Mouse (Mus musculus) heart, postnatal 36 days (tissue): ENCODE results near the gene Cox17. TPM values are rescaled to one million over a fixed set of nuclear protein-coding genes. Genes with fewer than 3 reads are reported as not detected.

Source experiments
- DNase-seq, 2 experiments: peaks; one replicate each; pipeline ENCODE4 v3.0.0; 2021 to 2022
- intact Hi-C: fragments of 180-260 bp; cut with DNase I; formaldehyde crosslinking; loops from one replicate; pipeline ENCODE4 v1.15.1; 2025
- total RNA-seq, 2 experiments: library from RNA; stranded (reverse); gene quantifications; 2 replicates each; pipeline ENCODE4 v1.2.3; 2021

The Cox17 gene
- total RNA-seq, 2 experiments from 2014 or later, result 313 to 334 TPM

- no peak for DNase-seq
Observed at GRCm38 (mm10) chr16:38347588-38347987, 797 bp downstream of the Cox17 start.

DNA sequence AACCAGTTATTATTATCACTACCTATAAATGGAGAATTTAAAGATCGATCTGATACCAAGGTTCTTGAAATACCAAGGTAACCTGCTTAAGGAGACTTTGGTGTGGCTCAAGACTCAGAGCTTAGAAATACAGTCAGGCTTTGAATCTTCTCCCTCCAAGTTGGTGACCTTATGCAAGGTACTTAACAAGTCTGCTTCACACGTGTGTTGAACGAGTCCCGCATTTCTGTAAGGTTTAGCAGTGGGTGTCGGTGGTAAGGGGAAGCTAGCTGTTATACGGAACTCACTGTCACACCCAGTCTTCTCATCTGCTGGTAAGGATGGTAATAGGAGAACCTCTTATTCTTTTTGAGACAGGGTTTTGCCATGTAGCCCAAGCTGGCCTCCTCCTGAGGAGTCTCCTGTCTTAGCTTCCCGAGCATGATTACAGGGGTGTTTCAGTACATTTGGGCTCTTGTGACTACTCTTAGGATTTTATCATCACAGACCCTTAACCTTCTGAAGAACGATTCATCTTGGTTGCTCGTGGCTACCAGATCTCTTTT is 1.5 kb downstream of the Cox17 start:
- DNase-seq, result no peak

More at GRCm38 (mm10) chr16:38347588-38347987, 797 bp downstream of the Cox17 start:
- intact Hi-C loops, result loop anchor here (1.0 to 10.0 kb wide), 2 partner anchors 105 to 377 kb away; partner anchors contain the start of gene Adprh

DNA sequence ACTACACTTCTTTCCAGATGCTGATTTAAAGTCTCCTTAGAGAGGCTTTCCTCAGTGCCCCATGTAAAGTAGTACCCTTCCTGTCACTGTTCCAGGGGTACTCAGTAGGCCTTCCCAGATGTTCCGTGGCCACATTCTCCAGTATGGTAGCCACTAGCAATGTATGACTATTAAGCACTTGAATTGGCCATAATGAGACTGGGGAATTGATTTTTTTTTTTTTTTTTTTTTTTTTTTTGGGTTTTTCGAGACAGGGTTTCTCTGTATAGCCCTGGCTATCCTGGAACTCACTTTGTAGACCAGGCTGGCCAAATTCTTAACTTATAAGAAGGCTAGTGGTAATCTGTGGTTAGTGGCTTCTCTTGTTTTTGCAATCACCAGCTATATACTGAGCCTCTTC is 3.1 kb downstream of the Cox17 start:
- intact Hi-C loops, result loop anchor here (2.0 to 10.0 kb wide), 2 partner anchors 15 to 375 kb away; no protein-coding TSS in a partner anchor
- DNase-seq, result no peak

More for the DNA sequence above, 1.5 kb downstream of the Cox17 start:
- intact Hi-C loops, result loop anchor here (10.0 kb wide), 1 partner anchor 377 kb away; no protein-coding TSS in a partner anchor

DNA sequence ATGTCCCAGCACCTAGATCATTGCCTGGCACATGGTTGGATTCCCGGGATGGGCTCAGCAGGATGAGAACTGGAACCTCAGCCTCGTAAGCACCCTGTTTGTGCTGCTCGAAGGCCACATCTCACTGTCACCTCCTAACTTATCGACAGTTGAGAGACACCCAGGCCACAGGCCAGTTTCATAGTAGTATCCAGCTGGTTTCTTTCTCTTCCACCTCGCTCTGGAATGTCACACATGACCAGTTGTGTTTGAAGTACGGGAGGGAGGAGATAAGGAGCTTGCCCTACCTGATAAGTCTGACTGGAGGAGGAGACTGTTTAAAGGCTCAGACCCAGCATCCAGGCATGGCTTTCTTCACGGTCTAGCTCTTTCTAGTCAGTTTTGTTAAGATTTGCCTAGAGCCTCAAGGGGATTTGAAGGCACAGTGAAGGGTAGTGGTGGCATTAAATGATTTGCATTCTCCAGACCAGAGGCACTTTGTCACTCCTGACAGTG is 3.6 kb downstream of the Cox17 start:
- intact Hi-C loops, result loop anchor here (2.0 kb wide), 1 partner anchor 14 kb away; no protein-coding TSS in a partner anchor
- DNase-seq, result peak in 1 of 2 experiments; percentile 48

DNA sequence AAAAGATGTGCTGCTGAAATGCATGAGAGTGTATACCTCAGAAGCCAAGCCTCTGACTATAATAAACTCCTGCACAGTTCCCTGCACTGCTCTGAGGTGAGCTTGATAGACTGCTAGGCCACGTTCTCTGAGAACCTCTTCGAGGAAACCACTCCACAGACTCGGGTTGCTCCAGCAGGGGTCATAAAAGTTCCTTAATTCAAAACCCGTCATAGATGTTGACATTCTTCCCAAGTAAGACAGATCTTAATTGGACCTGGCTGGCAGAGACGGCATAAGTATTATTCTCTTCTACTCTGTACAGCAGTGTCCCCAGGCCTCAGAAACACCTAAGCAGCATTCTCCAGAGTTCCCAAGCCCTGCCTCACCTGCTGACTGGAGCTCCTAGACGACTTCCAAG is 4.1 kb downstream of the Cox17 start:
- intact Hi-C loops, result loop anchor here (2.0 kb wide), 1 partner anchor 14 kb away; no protein-coding TSS in a partner anchor
- no peak for DNase-seq

DNA sequence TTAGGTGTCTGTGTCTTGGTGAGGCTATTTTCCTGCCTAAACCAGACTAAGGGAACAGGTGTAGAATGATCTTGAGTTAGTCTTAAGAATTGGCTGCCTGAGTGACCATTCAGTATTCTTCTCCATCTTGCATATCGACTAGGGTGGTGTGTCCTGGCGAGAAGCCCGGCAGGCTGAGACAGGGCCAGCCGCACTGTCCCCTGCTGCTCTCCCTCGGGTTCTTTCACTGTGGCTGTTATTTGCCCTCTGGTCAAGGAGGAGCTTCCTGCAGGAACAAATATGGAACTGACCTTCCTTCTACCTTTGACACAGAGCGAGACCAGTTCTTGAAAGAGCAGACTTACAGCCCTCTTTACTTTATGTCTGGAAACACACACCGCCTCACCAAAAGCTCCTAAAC is 5.2 kb downstream of the Cox17 start:
- DNase-seq, result peak; percentile 55 to 61
- intact Hi-C loops, result no loop called here

DNA sequence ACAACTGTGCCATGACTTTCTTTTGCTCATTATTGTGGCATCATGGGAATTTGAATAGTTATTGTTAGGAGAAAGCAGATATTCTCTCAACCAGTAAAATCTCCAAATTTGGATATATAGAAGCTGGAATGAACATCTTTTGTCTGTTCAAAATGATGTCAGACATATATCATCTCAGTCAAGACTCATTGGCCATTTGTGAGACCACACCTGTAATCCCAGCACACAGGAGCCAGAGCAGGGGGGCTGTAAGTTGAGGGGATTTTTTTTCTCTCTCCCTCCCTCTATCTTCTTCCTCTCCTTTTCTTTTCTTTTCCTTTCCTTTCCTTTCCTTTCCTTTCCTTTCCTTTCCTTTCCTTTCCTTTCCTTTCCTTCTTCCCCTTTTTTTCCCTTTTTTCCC is 6.1 kb downstream of the Cox17 start:
- no peak for DNase-seq
- intact Hi-C loops, result no loop called here

DNA sequence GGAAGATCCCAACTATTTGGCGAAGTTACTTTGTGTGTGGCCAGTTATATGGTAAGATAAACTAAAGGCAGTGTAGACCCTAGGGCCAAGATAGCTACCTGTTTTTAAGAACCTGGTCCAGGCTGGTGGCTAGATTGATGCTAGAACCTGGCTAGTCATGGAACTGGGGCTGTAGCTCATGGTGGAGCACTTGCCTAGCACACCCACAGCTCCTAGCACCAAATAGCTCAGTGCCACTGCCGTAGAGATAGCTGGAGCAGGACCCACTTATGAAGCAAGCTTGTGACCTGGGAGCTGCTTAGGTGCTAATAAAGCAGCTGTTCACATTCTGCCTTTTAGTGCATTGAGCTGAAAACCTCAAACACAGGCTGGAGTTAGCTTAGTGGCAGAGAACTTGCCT is 6.9 kb downstream of the Cox17 start:
- DNase-seq, result no peak

GRCm38 (mm10) chr16:38354185-38354913 is 7.6 kb downstream of the Cox17 start:
- DNase-seq, result no peak
- intact Hi-C loops, result no loop called here

More for the DNA sequence above, 6.9 kb downstream of the Cox17 start:
- intact Hi-C loops, result no loop called here

DNA sequence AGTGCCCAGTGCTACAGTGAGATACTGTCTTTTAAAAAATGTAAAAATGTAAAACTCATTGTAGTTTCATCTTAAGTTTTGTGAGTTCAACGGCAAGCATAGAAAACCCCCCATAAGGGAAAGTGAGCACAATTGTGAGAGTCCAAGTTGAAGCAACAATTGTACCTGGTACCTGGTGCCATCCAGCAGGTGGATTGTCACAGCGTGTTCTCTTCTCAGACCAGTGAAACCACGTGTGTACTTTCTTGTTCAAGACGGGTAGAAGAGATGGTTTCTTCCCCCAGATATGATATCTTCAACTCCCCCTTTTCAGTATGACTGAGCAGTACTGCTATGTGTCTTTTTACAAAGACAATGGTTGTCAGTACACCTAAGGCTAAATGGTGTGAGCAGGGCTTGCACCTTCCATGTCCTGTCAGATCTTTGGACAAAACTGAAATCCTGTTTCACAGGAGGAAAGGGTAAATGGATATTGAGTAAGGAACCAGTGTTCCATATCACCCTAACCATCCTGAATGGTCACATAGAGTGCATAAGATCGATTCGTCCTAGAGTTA is 11.5 kb downstream of the Cox17 start:
- no peak for DNase-seq
- intact Hi-C loops, result no loop called here

DNA sequence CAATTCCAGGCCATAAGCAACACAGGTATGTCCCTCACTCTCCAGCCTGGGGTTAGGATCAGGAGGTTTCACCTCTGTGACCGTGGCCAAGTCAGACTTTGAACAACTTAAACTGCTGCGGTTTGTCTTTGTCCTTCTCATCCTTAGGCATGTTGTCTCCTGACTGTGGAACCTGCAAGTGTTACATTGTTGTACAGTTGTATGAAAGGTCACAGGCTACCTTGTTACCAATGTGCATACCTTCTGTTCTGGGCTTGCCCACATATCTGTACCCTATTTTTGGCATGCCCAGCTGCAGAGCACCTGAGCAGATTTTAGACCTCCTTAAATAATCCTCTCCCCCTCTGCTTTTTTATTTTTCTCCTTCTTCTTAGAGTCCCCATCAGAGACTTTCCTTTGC is 12.4 kb downstream of the Cox17 start:
- no peak for DNase-seq
- intact Hi-C loops, result no loop called here

GRCm38 (mm10) chr16:38359857-38360256 is 13.1 kb downstream of the Cox17 start:
- intact Hi-C loops, result no loop called here
- no peak for DNase-seq

- intact Hi-C loops, result no loop called here
- DNase-seq, result no peak
Observed at GRCm38 (mm10) chr16:38360317-38360716, 13.5 kb downstream of the Cox17 start.

- intact Hi-C loops, result no loop called here
Observed at GRCm38 (mm10) chr16:38361933-38362332, 15.1 kb downstream of the Cox17 start, which contains the start of gene Popdc2. Gene Popdc2 (plus strand): TSS chr16:38362209.

GRCm38 (mm10) chr16:38362493-38363255 is 15.9 kb downstream of the Cox17 start:
- no peak for DNase-seq
- intact Hi-C loops, result no loop called here

More at GRCm38 (mm10) chr16:38361933-38362332, 15.1 kb downstream of the Cox17 start, which contains the start of gene Popdc2:
- DNase-seq, result peak; percentile 66 to 73

DNA sequence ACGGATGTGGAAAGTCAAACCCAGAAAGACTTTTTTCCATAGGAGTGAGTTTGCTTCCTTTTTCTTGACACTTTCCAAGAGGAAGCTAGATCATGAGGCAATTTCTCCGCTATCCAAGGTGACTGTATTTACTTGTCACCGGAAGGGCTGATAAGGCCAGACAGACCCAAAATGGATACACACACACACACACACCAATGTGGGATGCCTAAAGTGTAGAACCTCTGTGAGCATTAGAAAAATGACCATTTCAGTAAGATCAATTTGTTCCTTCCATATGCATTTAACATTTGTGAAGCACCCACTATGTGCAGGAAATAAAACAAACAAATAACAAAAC is 16.4 kb downstream of the Cox17 start:
- intact Hi-C loops, result no loop called here
- DNase-seq, result no peak

DNA sequence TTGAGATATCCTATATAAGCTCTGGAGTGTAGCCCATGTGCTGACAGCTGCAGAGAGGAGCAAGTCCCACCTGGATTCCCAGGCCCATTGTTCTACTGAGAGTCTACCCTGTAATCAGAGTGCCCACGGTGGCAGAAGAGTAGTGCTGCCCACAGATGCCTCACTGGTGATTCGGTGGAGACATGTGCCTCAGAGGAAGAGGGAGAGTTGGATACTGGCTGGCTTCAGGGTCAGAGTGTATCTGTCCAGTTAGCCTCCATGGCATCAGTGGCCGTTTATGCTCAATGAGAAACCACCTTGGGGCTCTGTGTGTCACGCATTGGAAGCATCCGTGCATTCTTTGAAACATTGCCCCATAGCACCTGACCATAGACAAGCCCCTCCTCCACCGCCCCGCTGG is 16.9 kb downstream of the Cox17 start:
- intact Hi-C loops, result loop anchor here (2.0 kb wide), 1 partner anchor 13 kb away; no protein-coding TSS in a partner anchor
- DNase-seq, result no peak

GRCm38 (mm10) chr16:38365390-38365789 is 18.6 kb downstream of the Cox17 start:
- intact Hi-C loops, result loop anchor here (2.0 kb wide), 1 partner anchor 15 kb away; no protein-coding TSS in a partner anchor
- no peak for DNase-seq

DNA sequence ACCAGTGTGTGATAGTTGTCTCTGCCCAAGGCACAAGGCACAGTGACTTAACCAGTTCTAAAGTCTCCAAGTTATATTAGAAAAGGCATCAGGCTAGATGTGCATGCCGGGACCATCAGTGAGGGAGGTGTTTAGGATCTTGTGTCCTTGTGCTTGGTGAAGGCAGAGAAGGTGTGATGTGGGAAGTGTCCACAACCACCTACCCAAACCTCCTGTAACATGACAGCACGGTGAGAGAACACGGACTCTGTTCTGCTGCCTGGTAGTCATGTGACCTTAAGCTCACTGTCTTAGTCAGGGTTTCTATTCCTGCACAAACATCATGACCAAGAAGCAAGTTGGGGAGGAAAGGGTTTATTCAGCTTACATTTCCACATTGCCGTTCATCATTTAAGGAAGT is 19.4 kb downstream of the Cox17 start:
- intact Hi-C loops, result no loop called here
- no peak for DNase-seq

DNA sequence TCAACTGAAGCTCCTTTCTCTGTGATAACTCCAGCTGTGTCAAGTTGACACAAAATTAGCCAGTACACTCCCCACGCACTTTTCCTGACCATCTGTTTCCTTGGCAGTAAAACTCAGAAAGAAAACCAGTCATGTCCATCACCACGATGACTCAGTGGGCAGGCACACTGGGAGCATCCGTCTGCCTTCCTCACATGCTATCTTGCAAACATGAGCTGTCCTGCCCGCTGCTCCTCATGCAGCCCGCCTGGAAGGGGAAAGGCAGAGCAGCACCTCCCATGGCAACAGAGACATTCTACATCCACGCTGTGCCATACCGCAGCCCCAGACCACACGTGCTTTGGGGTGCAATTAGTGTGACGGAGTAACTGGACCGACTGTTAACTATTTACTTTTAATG is 21.5 kb downstream of the Cox17 start:
- DNase-seq, result peak in 1 of 2 experiments; percentile 38
- intact Hi-C loops, result no loop called here

DNA sequence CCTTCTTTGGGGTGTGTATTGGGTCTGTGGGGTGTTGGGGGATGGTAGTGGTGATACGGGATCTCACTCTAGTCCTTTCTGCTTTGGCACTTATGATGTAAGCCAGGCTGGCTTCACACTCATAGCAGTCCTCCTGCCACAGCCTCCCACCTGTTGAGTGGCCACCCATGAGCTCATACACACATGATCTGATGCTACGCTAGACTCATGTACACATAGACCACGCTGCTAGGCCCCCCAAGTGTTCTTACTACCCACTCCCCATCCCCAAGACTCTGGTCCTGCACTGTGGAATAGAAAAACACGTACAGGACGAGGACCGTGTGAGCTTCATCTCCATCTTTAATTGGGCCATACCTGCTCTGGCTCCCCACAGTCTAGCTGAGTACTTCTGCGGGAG is 22.2 kb downstream of the Cox17 start:
- intact Hi-C loops, result no loop called here
- no peak for DNase-seq
